Mouse (Mus musculus): ENCODE results near the gene Pkn3. TPM values are rescaled to one million over a fixed set of nuclear protein-coding genes. Genes with fewer than 3 reads are reported as not detected.
"Not testable (repeated sequence)": the region's sequence is repeated elsewhere in the genome, so short reads cannot be mapped to it uniquely, and the experiment has no call there.

The Pkn3 gene
- polyA plus RNA-seq, 1 experiment from 2014 or later: 2.2 TPM

DNA sequence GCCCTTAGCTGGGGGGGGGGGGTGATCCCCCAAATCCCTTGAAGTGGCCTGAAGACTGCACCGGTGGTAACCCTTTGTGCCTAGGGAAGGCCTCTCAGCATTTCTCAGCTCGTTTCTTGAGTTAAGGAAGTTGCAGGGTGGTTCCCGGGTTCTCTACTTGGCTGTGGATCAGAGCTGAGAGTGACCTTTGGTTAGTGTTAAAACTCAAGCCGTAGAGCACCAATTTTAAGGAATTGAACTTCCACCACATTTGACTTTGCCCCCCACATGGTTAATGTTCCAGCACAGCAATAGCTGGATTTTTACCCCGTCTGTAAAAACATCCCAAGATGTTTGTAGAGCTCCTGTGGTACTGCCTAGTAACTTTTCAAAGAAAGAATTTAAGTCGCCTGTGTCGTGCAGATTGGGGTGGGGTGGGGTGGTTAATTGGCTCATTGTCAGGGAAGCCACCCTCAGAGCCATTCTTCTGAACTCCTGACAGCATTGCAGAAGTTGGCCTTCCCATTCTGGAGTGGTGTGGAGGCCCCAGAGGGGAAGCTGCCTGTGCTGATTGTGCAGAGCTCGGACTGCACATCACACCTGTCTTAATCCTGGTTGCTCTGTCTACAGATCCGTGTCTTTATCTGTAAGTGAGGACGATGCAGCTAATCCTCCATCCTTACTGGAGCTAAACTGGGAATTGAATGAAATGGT is 57.6 kb downstream of the Pkn3 start:
- H3K4me1 ChIP-seq (ENCODE audit: control insufficient read depth, insufficient read depth, low read length): peaks cover 17% of the 10 kb centered on the region
- peak overlapping the region; percentile 95 for H3K4me2 ChIP-seq (ENCODE audit: low read length)
- ATAC-seq (no peak), DNase-seq (ENCODE audit: low spot score) (no peak)
- peaks cover 27% of the 10 kb centered on the region for H3K36me3 ChIP-seq (ENCODE audit: control insufficient read depth, insufficient read depth, low read length)
- H3K27me3 ChIP-seq (replicated peaks; ENCODE audit: control insufficient read depth, insufficient read depth, low read length): no peaks in the 10 kb centered on the region
- no peak overlapping the region for H3K27ac ChIP-seq (ENCODE audit: low read depth, low read length)
- peak overlapping the region; percentile 83 for H3K9ac ChIP-seq (ENCODE audit: low read length)
- WGBS: 53% methylated on average over 10 of the region's 10 CpGs
- peak overlapping the region; percentile 83 for H3K4me3 ChIP-seq (ENCODE audit: low read depth, low read length)
- no peaks in the 10 kb centered on the region for H3K9me3 ChIP-seq (replicated peaks; ENCODE audit: control insufficient read depth, low read length)

DNA sequence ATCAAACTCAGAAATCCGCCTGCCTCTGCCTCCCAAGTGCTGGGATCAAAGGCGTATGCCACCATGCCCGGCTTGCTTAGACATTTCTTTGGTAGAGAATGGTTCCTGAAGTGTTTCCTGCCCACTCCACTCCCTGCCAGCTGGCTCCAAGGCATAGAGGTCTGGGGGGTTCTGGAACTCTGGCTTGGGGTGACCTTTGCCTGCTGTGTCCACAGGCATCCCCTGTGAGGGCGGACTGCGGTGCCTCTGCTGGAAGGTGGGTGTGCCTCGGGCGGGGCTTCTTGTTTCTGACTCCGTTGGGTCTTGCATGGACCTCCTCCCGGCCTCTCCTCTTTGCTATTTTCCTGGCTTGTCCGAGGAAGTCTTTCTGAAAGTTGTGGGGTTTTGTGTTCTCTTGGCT is 59.0 kb downstream of the Pkn3 start:
- ATAC-seq (no peak), DNase-seq (ENCODE audit: low spot score) (no peak)
- no peak overlapping the region for H3K27ac ChIP-seq (ENCODE audit: low read depth, low read length)
- no peaks in the 10 kb centered on the region for H3K9me3 ChIP-seq (replicated peaks; ENCODE audit: control insufficient read depth, low read length)
- H3K27me3 ChIP-seq (replicated peaks; ENCODE audit: control insufficient read depth, insufficient read depth, low read length): no peaks in the 10 kb centered on the region
- H3K4me2 ChIP-seq (ENCODE audit: low read length): no peak overlapping the region
- H3K4me3 ChIP-seq (ENCODE audit: low read depth, low read length): no peak overlapping the region
- 90% methylated on average over 10 of the region's 10 CpGs for WGBS
- no peak overlapping the region for H3K9ac ChIP-seq (ENCODE audit: low read length)
- peaks cover 41% of the 10 kb centered on the region for H3K36me3 ChIP-seq (ENCODE audit: control insufficient read depth, insufficient read depth, low read length)
- peaks cover 17% of the 10 kb centered on the region for H3K4me1 ChIP-seq (ENCODE audit: control insufficient read depth, insufficient read depth, low read length)

DNA sequence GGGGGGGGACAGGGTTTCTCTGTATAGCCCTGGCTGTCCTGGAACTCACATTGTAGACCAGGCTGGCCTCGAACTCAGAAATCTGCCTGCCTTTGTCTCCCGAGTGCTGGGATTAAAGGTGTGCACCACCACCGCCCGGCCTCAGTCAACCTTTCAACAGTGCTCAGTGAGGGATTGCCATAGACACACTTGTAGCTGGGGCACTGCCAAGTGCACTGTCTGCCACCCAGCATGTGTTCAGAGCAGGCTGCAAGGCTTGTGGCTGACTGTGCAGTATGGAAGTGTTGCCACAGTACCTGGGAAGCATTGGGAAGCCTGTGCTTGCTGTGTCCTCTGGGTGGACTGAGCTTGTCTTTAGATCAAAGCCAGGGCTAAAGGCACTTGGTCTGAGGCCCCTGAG is 62.5 kb downstream of the Pkn3 start:
- H3K9ac ChIP-seq (ENCODE audit: low read length); DNase-seq (ENCODE audit: low spot score); H3K4me1 ChIP-seq (ENCODE audit: control insufficient read depth, insufficient read depth, low read length); H3K4me3 ChIP-seq (ENCODE audit: low read depth, low read length); H3K9me3 ChIP-seq (replicated peaks; ENCODE audit: control insufficient read depth, low read length); H3K4me2 ChIP-seq (ENCODE audit: low read length); H3K27ac ChIP-seq (ENCODE audit: low read depth, low read length); ATAC-seq; H3K27me3 ChIP-seq (replicated peaks; ENCODE audit: control insufficient read depth, insufficient read depth, low read length): not testable (repeated sequence)
- 89% methylated on average over 4 of the region's 4 CpGs for WGBS
- H3K36me3 ChIP-seq (ENCODE audit: control insufficient read depth, insufficient read depth, low read length): peaks cover 74% of the 10 kb centered on the region

Other genes with a start within 250 kb of the Pkn3 start
- gene Cercam, start 208.5 kb upstream of the Pkn3 start, polyA plus RNA-seq (2014; fragmentation: Nextera tagmentation; extraction: Ambion mirVana): 3.1 and 3.9 TPM in 2 replicates
- 36.4 and 43.6 TPM in 2 replicates for gene Odf2, start 188.5 kb upstream of the Pkn3 start, polyA plus RNA-seq (2014; fragmentation: Nextera tagmentation; extraction: Ambion mirVana)
- 54.0 and 63.3 TPM in 2 replicates for gene Gle1, start 142.3 kb upstream of the Pkn3 start, polyA plus RNA-seq (2014; fragmentation: Nextera tagmentation; extraction: Ambion mirVana)
- 310 and 312 TPM in 2 replicates for gene Sptan1, start 112.1 kb upstream of the Pkn3 start, polyA plus RNA-seq (2014; fragmentation: Nextera tagmentation; extraction: Ambion mirVana)
- gene Wdr34, start 28.8 kb upstream of the Pkn3 start, polyA plus RNA-seq (2014; fragmentation: Nextera tagmentation; extraction: Ambion mirVana): 51.4 and 63.1 TPM in 2 replicates
- gene Set, start 20.3 kb upstream of the Pkn3 start, polyA plus RNA-seq (2014; fragmentation: Nextera tagmentation; extraction: Ambion mirVana): 379 and 393 TPM in 2 replicates
- 21.6 and 24.1 TPM in 2 replicates for gene Zdhhc12, start 16.0 kb downstream of the Pkn3 start, polyA plus RNA-seq (2014; fragmentation: Nextera tagmentation; extraction: Ambion mirVana)
- 8.4 and 8.9 TPM in 2 replicates for gene Zer1, start 46.9 kb downstream of the Pkn3 start, polyA plus RNA-seq (2014; fragmentation: Nextera tagmentation; extraction: Ambion mirVana)
- gene Tbc1d13, start 56.1 kb downstream of the Pkn3 start, polyA plus RNA-seq (2014; fragmentation: Nextera tagmentation; extraction: Ambion mirVana): 16.4 and 17.0 TPM in 2 replicates
- 12.8 and 17.4 TPM in 2 replicates for gene Endog, start 93.8 kb downstream of the Pkn3 start, polyA plus RNA-seq (2014; fragmentation: Nextera tagmentation; extraction: Ambion mirVana)
- 59.6 and 60.7 TPM in 2 replicates for gene Spout1, start 100.8 kb downstream of the Pkn3 start, polyA plus RNA-seq (2014; fragmentation: Nextera tagmentation; extraction: Ambion mirVana)
- 16.5 and 17.7 TPM in 2 replicates for gene Kyat1, start 128.2 kb downstream of the Pkn3 start, polyA plus RNA-seq (2014; fragmentation: Nextera tagmentation; extraction: Ambion mirVana)
- 61.8 and 66.8 TPM in 2 replicates for gene Lrrc8a, start 160.0 kb downstream of the Pkn3 start, polyA plus RNA-seq (2014; fragmentation: Nextera tagmentation; extraction: Ambion mirVana)
- 0.34 and 0.56 TPM in 2 replicates for gene Gm28035, start 162.9 kb downstream of the Pkn3 start, polyA plus RNA-seq (2014; fragmentation: Nextera tagmentation; extraction: Ambion mirVana)
- gene Phyhd1, start 188.5 kb downstream of the Pkn3 start, polyA plus RNA-seq (2014; fragmentation: Nextera tagmentation; extraction: Ambion mirVana): 6.3 and 6.6 TPM in 2 replicates
- gene Gm28038, start 203.4 kb downstream of the Pkn3 start, polyA plus RNA-seq (2014; fragmentation: Nextera tagmentation; extraction: Ambion mirVana): not detected in 2 replicates
- 30.2 and 35.4 TPM in 2 replicates for gene Dolk, start 208.7 kb downstream of the Pkn3 start, polyA plus RNA-seq (2014; fragmentation: Nextera tagmentation; extraction: Ambion mirVana)
- 25.6 and 30.3 TPM in 2 replicates for gene Nup188, start 208.7 kb downstream of the Pkn3 start, polyA plus RNA-seq (2014; fragmentation: Nextera tagmentation; extraction: Ambion mirVana)